Mouse (Mus musculus) midbrain, postnatal 0 days (tissue): Measurements from ENCODE around the gene Gfer. TPM values are rescaled to one million over a fixed set of nuclear protein-coding genes. Genes with fewer than 3 reads are reported as not detected.

Experiments
- ATAC-seq: fragments of 200-750 bp; cut with Nextera tagmentation; 2 replicates; pipeline ENCODE4 v1.8.0; 2017; ENCODE audit warnings: moderate number of reproducible peaks, mild to moderate bottlenecking, moderate TSS enrichment, moderate library complexity; ENCODE audit not compliant: low FRiP score
- DNase-seq: peaks from one replicate; pipeline ENCODE4 v3.0.0-alpha.2; 2015; ENCODE audit warnings: low spot score
- H3K27ac ChIP-seq: fragments of 300-500 bp; sonication (generic); 2 replicates; pipeline ENCODE4 v1.5.1; 2014; ENCODE audit warnings: low read depth, mild to moderate bottlenecking, low read length, mixed read lengths
- H3K27me3 ChIP-seq: fragments of 300-500 bp; sonication (generic); 2 replicates; pipeline ENCODE4 v1.6.1; 2014; ENCODE audit warnings: low read length, control low read depth, mixed read lengths; ENCODE audit not compliant: insufficient read depth
- H3K36me3 ChIP-seq: fragments of 300-500 bp; sonication (generic); 2 replicates; pipeline ENCODE4 v1.6.1; 2014; ENCODE audit warnings: low read length, control low read depth, mixed read lengths; ENCODE audit not compliant: insufficient read depth
- H3K4me1 ChIP-seq: fragments of 300-500 bp; sonication (generic); 2 replicates; pipeline ENCODE4 v1.6.1; 2014; ENCODE audit warnings: mild to moderate bottlenecking, control low read depth, antibody characterized with exemption, low read length, mixed read lengths; ENCODE audit not compliant: insufficient read depth
- H3K4me2 ChIP-seq: fragments of 300-500 bp; sonication (generic); 2 replicates; pipeline ENCODE4 v1.6.1; 2014; ENCODE audit warnings: low read depth, mild to moderate bottlenecking, low read length, mixed read lengths; ENCODE audit not compliant: poor library complexity, severe bottlenecking
- H3K4me3 ChIP-seq: fragments of 300-500 bp; sonication (generic); 2 replicates; pipeline ENCODE4 v1.5.1; 2014; ENCODE audit warnings: low read depth, mild to moderate bottlenecking, low read length, moderate library complexity
- H3K9ac ChIP-seq: fragments of 300-500 bp; sonication (generic); replicated peaks from 2 replicates; pipeline ENCODE4 v1.6.1; 2014; ENCODE audit warnings: mild to moderate bottlenecking, low read length, moderate library complexity, mixed read lengths; ENCODE audit not compliant: poor library complexity, severe bottlenecking
- H3K9me3 ChIP-seq: fragments of 300-500 bp; sonication (generic); 2 replicates; pipeline ENCODE4 v1.6.1; 2016; ENCODE audit warnings: low read length, control low read depth
- CTCF ChIP-seq: IDR thresholded peaks from 2 replicates; pipeline ENCODE4 v1.5.1; 2016; ENCODE audit warnings: antibody characterized with exemption, mild to moderate bottlenecking
- WGBS: fragments of 180-500 bp; shearing (Covaris S2); extraction: QIAGEN DNeasy Blood & Tissue Kit; methylation state at CpG from one replicate; pipeline ENCODE4 v1.1.7; 2014; 5-methylcytosine and 5-hydroxymethylcytosine counted together
- polyA plus RNA-seq: library from polyadenylated mRNA; unstranded; fragments of >200 nt; fragmentation: Nextera tagmentation; extraction: Ambion mirVana; gene quantifications from 2 replicates; pipeline ENCODE4 v1.2.1, GENCODE M21; 2015
- total RNA-seq: library from RNA; depleted of rRNA; stranded (reverse); fragments of >200 nt; gene quantifications from 2 replicates; pipeline ENCODE4 v1.2.3, GENCODE M21; 2014

Gfer gene
- total and polyA plus RNA-seq, 2 experiments from 2014 or later: 28.0 to 39.4 TPM

GRCm38 (mm10) chr17:24707801-24708425, 12.0 kb upstream of the Gfer start:
- no peak for TF ChIP-seq CTCF
- H3K36me3 ChIP-seq: peaks cover 19% of the 10 kb centered on the region
- H3K27me3 ChIP-seq: no peaks in the 10 kb centered on the region
- peak overlapping the region; percentile 66 for H3K4me2 ChIP-seq
- peak; percentile 59; the same call in 1 of the 2 replicates for ATAC-seq
- H3K4me3 ChIP-seq: peak overlapping the region; percentile 72
- WGBS: 5% methylated on average over 24 of the region's 24 CpGs
- H3K27ac ChIP-seq: peak overlapping the region; percentile 77; the same call in 1 of the 2 replicates
- H3K4me1 ChIP-seq: no peaks in the 10 kb centered on the region
- H3K9ac ChIP-seq: peak overlapping the region; percentile 68; the same call in 1 of the 2 replicates
- DNase-seq: no peak
- H3K9me3 ChIP-seq: no peaks in the 10 kb centered on the region

GRCm38 (mm10) chr17:24706982-24707800, 11.2 kb upstream of the Gfer start, which contains the start of gene Tbl3:
Tbl3 (minus strand) TSS chr17:24707660.
- TF ChIP-seq CTCF: no peak; the same call in 1 of the 2 replicates

GRCm38 (mm10) chr17:24705821-24706220, 9.9 kb upstream of the Gfer start:
- Histone ChIP-seq H3K27ac (no peak overlapping the region), H3K9ac (no peak overlapping the region), H3K4me1 (no peaks in the 10 kb centered on the region), H3K27me3 (no peaks in the 10 kb centered on the region), H3K36me3 (peaks cover 38% of the 10 kb centered on the region), H3K4me3 (no peak overlapping the region), H3K4me2 (no peak overlapping the region), H3K9me3 (no peaks in the 10 kb centered on the region)
- no peak for TF ChIP-seq CTCF
- DNase-seq: no peak
- whole genome bisulfite sequencing: 95% methylated on average over 3 of the region's 3 CpGs
- ATAC-seq: no peak

More at GRCm38 (mm10) chr17:24706982-24707800, 11.2 kb upstream of the Gfer start, which contains the start of gene Tbl3:
- H3K27me3 ChIP-seq: no peaks in the 10 kb centered on the region
- 3% methylated on average over 32 of the region's 32 CpGs for WGBS
- H3K4me3 ChIP-seq: peak within 1 kb of the TSS; percentile 72
- H3K9me3 ChIP-seq: no peaks in the 10 kb centered on the region
- peak within 1 kb of the TSS; percentile 68 for H3K9ac ChIP-seq
- peaks cover 24% of the 10 kb centered on the region for H3K36me3 ChIP-seq
- peak within 1 kb of the TSS; percentile 66 for H3K4me2 ChIP-seq
- no peaks in the 10 kb centered on the region for H3K4me1 ChIP-seq
- H3K27ac ChIP-seq: peak within 1 kb of the TSS; percentile 77
- DNase-seq (peak; percentile 97), ATAC-seq (peak; percentile 89)

- DNase-seq (no peak), ATAC-seq (no peak)
- Histone ChIP-seq H3K4me3 (no peak overlapping the region), H3K36me3 (peaks cover 51% of the 10 kb centered on the region), H3K4me2 (no peak overlapping the region), H3K9ac (no peak overlapping the region), H3K27me3 (no peaks in the 10 kb centered on the region), H3K27ac (no peak overlapping the region), H3K4me1 (no peaks in the 10 kb centered on the region), H3K9me3 (no peaks in the 10 kb centered on the region)
- TF ChIP-seq CTCF: no peak
- WGBS: 90% methylated on average over 9 of the region's 9 CpGs
Measured at GRCm38 (mm10) chr17:24701251-24701650, 5.3 kb upstream of the Gfer start.

DNA sequence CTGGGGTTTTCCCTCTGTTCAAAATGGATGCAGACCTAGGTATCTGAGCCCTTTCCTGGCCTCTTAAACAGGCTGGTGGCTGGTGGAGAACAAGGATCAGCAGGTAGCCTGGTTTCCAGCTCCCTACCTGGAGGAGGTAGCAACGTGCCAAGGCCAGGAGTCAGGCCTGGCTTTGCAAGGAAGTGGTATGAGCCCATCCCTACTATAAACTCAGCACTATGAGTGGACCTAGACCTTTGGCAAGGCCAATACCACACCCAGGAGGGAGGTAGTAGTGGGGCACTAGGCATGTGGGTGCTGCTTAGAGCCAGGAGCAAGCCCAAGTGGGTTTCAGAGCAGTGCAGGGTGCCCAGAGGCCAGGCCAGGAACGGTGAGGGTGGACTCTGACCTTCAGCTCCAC, 3.5 kb upstream of the Gfer start:
- no peak for ATAC-seq
- WGBS: 72% methylated on average over 2 of the region's 2 CpGs
- H3K36me3 ChIP-seq: peaks cover 41% of the 10 kb centered on the region

GRCm38 (mm10) chr17:24698715-24699114, 2.8 kb upstream of the Gfer start:
- no peak overlapping the region for H3K4me3 ChIP-seq

More for the DNA sequence above, 3.5 kb upstream of the Gfer start:
- Histone ChIP-seq H3K9ac (no peak overlapping the region), H3K4me1 (0 out of 2 replicates have a peak, but pooled peaks cover 3% of the 10 kb centered on the region), H3K27me3 (no peaks in the 10 kb centered on the region), H3K27ac (no peak overlapping the region), H3K4me2 (no peak overlapping the region), H3K9me3 (no peaks in the 10 kb centered on the region), H3K4me3 (no peak overlapping the region)
- no peak for DNase-seq
- no peak for TF ChIP-seq CTCF

More at GRCm38 (mm10) chr17:24698715-24699114, 2.8 kb upstream of the Gfer start:
- DNase-seq: no peak
- Histone ChIP-seq H3K36me3 (peaks cover 34% of the 10 kb centered on the region), H3K27ac (no peak overlapping the region), H3K9me3 (no peaks in the 10 kb centered on the region), H3K4me2 (no peak overlapping the region), H3K9ac (no peak overlapping the region), H3K4me1 (0 out of 2 replicates have a peak, but pooled peaks cover 3% of the 10 kb centered on the region), H3K27me3 (no peaks in the 10 kb centered on the region)
- no peak for ATAC-seq
- WGBS: 66% methylated on average over 9 of the region's 9 CpGs
- TF ChIP-seq CTCF: no peak
